Mouse (Mus musculus): ENCODE results near the gene Garnl3.
A peak's percentile ranks its signal among the peaks of the same experiment; 100 is the strongest.

- TF ChIP-seq CTCF (IDR thresholded peaks at IDR 0.05; ENCODE audit: low read depth) (peak; percentile 68), EP300 (IDR thresholded peaks at IDR 0.05; ENCODE audit: low read depth) (no peak)
Measured at GRCm38 (mm10) chr2:32990167-32990832, 141.2 kb downstream of the Garnl3 start.

Data from liver, embryonic 14.5 days (tissue).